Mouse (Mus musculus) liver, embryonic 14.5 days (tissue): ENCODE results near the gene Slc8a3. TPM values are rescaled to one million over a fixed set of nuclear protein-coding genes. Genes with fewer than 3 reads are reported as not detected.

Source experiments
- ATAC-seq: fragments of 200-750 bp; cut with Nextera tagmentation; 2 replicates; pipeline ENCODE4 v1.8.0; 2017; ENCODE audit warnings: moderate number of reproducible peaks, mild to moderate bottlenecking, moderate library complexity; ENCODE audit not compliant: insufficient read depth
- DNase-seq, 3 experiments: peaks; one replicate each; pipeline ENCODE4 v3.0.0-alpha.2; 2012 to 2013; ENCODE audit warnings: low read depth in 3 of 3, low spot score in 3 of 3
- H3K27ac ChIP-seq: fragments of 300-500 bp; sonication (generic); 2 replicates; pipeline ENCODE4 v1.5.1; 2014; ENCODE audit warnings: moderate library complexity, mild to moderate bottlenecking, control low read depth, inconsistent platforms
- H3K27me3 ChIP-seq: fragments of 300-500 bp; sonication (generic); 2 replicates; pipeline ENCODE4 v1.6.1; 2014; ENCODE audit warnings: mild to moderate bottlenecking, low read length, moderate library complexity; ENCODE audit not compliant: control insufficient read depth, insufficient read depth
- H3K36me3 ChIP-seq: fragments of 300-500 bp; sonication (generic); replicated peaks from 2 replicates; pipeline ENCODE4 v1.6.1; 2014; ENCODE audit warnings: low read depth; ENCODE audit not compliant: control insufficient read depth, insufficient read depth
- H3K4me1 ChIP-seq, 2 experiments: fragments of 200-500 bp in 1 of 2; fragments of 300-500 bp in 1 of 2; sonication (generic) in 1 of 2; replicated peaks; 2 replicates each; pipeline ENCODE4 v1.6.1; 2012 to 2014; ENCODE audit warnings: antibody characterized with exemption in 1 of 2, inconsistent platforms in 1 of 2, low read length in 1 of 2; ENCODE audit not compliant: control insufficient read depth in 2 of 2, insufficient read depth in 2 of 2
- H3K4me2 ChIP-seq: fragments of 300-500 bp; sonication (generic); 2 replicates; pipeline ENCODE4 v1.6.1; 2014; ENCODE audit warnings: low read depth, mild to moderate bottlenecking, control low read depth, moderate library complexity
- H3K4me3 ChIP-seq, 2 experiments: fragments of 200-500 bp in 1 of 2; fragments of 300-500 bp in 1 of 2; sonication (generic) in 1 of 2; 2 replicates each; pipeline ENCODE4 v1.5.1; 2012 to 2014; ENCODE audit warnings: low read depth in 2 of 2, low read length in 2 of 2, mild to moderate bottlenecking in 2 of 2, control low read depth in 1 of 2, inconsistent platforms in 1 of 2, moderate library complexity in 1 of 2; ENCODE audit not compliant: insufficient read depth in 1 of 2
- H3K9ac ChIP-seq: fragments of 300-500 bp; sonication (generic); replicated peaks from 2 replicates; pipeline ENCODE4 v1.6.1; 2014; ENCODE audit warnings: mild to moderate bottlenecking, control low read depth, moderate library complexity
- H3K9me3 ChIP-seq: fragments of 300-500 bp; sonication (generic); 2 replicates; pipeline ENCODE4 v1.6.1; 2016; ENCODE audit warnings: low read length, mixed read lengths; ENCODE audit not compliant: control insufficient read depth
- CTCF ChIP-seq: IDR thresholded peaks from 2 replicates; pipeline ENCODE4 v1.5.1; 2016; ENCODE audit warnings: antibody characterized with exemption, low read depth, control low read depth
- EP300 ChIP-seq: IDR thresholded peaks from 2 replicates; pipeline ENCODE4 v1.6.1; 2016; ENCODE audit warnings: antibody characterized with exemption, low read depth
- WGBS: fragments of 180-500 bp; shearing (Covaris S2); extraction: QIAGEN DNeasy Blood & Tissue Kit; methylation state at CpG from one replicate; pipeline ENCODE4 v1.1.7; 2014; ENCODE audit not compliant: insufficient replicate concordance; 5-methylcytosine and 5-hydroxymethylcytosine counted together
- polyA plus RNA-seq, 2 experiments: library from polyadenylated mRNA; depleted of rRNA in 1 of 2; stranded (reverse) in 1 of 2; unstranded in 1 of 2; fragments of >200 nt; fragmentation: Nextera tagmentation in 1 of 2; extraction: Ambion mirVana in 1 of 2; gene quantifications; 2 replicates each; pipeline versions ENCODE4 v1.2.1 to v1.2.3; 2012 to 2014

The Slc8a3 gene
- polyA plus RNA-seq, 2 experiments, result 0.02 TPM; not detected in 1

DNA sequence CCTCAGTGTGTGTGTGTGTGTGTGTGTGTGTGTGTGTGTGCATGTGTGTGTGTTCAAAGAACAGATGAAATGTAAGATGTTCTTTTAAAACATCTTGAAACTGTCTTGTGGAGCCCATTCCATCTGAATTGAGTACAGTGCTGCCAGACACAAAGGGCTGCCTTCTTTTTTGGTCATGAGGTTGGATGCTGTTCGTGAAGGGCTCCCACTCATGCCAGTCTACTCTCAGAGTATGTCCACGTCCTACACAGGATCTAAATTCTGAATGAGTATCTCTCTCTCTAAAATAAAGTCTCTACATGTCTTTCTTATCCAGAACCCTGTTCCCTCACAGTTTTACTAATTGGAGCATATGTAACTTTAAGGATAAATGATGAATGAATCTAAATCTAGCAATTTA is 124.4 kb downstream of the Slc8a3 start:
- Histone ChIP-seq H3K27me3 (no peaks in the 10 kb centered on the region), H3K4me1 (no peaks in the 10 kb centered on the region), H3K4me3 (no peak overlapping the region), H3K9me3 (no peaks in the 10 kb centered on the region), H3K9ac (no peak overlapping the region), H3K27ac (no peak overlapping the region), H3K36me3 (no peaks in the 10 kb centered on the region), H3K4me2 (no peak overlapping the region)
- ATAC-seq (no peak), DNase-seq (no peak)
- WGBS, result 19% methylated on average over 2 of the region's 2 CpGs
- no peak for TF ChIP-seq EP300
- no peak for TF ChIP-seq CTCF

DNA sequence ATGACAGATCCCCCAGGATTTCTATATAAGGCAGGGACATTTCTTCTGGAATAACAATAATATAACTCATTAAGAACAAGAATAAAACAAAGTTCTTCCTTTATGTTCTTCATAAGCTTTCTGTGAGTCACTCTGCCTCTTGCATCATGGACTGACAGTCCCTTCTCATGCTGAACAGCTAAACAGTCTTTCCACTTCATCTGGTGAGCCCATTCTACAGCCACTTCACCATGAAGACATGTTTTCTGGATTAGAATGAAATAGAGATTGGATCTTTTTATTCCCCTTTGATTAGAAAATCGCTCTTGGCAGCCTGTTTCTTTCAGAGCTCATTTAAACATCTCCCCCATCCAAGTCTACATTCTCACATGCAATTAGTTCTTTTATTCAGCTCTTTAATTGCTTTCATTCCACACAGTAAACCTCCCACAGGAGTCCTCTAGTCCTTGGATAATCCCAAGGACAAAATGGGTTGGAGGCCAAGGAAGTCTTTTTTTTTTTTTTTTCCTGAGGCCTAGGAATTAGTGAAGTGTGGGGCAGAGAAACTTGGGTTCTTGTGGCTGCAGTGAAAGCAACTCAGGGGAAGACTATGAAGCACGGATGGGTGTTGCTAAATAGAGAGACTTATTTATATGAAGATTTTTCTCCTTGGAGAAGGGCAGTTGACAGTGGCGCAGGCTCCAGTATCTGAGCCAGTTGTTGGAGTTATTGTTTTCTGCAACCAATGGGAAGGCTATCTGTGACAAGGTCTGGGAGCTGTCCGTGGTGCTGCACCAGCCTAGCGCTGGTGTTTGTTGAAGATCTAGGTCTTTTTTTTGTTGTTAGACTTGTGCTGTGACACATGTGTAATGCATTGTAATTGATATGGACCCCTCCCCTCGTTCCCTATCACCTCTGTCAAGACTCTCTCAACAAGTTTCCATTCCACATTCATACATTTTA is 127.1 kb downstream of the Slc8a3 start:
- no peaks in the 10 kb centered on the region for H3K9me3 ChIP-seq
- no peaks in the 10 kb centered on the region for H3K36me3 ChIP-seq
- H3K9ac ChIP-seq, result no peak overlapping the region
- no peaks in the 10 kb centered on the region for H3K4me1 ChIP-seq
- H3K4me3 ChIP-seq, result no peak overlapping the region
- WGBS, result 19% methylated on average over 6 of the region's 6 CpGs
- no peak overlapping the region for H3K4me2 ChIP-seq
- no peak overlapping the region for H3K27ac ChIP-seq
- H3K27me3 ChIP-seq, result no peaks in the 10 kb centered on the region
- no peak for ATAC-seq
- no peak for DNase-seq
- TF ChIP-seq CTCF (no peak), EP300 (no peak)

DNA sequence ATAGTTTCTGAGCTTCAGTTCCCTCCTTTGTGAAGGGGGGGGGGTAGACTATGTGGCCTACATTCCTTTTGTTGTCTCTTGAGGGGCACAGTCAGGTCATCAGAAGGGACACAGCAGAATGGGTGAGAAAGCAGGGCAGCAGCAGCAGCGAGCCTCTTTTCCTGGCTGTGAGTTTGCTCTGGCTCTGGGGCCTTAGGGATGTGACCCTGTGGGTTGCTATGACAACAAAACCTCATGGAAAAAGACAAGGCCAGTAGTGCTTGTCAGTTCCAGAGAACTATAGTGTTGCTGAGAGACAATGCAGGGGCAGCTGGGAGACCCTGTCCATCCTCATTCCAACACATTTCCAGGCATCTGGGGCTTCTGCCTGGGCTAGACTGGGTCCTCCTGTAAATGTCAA is 129.8 kb downstream of the Slc8a3 start:
- Histone ChIP-seq H3K9me3 (no peaks in the 10 kb centered on the region), H3K4me2 (no peak overlapping the region), H3K4me1 (no peaks in the 10 kb centered on the region), H3K4me3 (no peak overlapping the region), H3K9ac (no peak overlapping the region), H3K27ac (no peak overlapping the region), H3K36me3 (no peaks in the 10 kb centered on the region), H3K27me3 (no peaks in the 10 kb centered on the region)
- ATAC-seq (no peak), DNase-seq (no peak)
- TF ChIP-seq EP300, result no peak
- no peak for TF ChIP-seq CTCF
- WGBS, result 15% methylated on average over 1 of the region's 1 CpGs

GRCm38 (mm10) chr12:81199280-81199955 is 133.6 kb downstream of the Slc8a3 start:
- H3K27ac ChIP-seq, result no peak overlapping the region
- H3K4me3 ChIP-seq, result no peak overlapping the region
- H3K27me3 ChIP-seq, result no peaks in the 10 kb centered on the region
- no peak overlapping the region for H3K4me2 ChIP-seq
- peaks cover 0 to 2% of the 10 kb centered on the region in 2 experiments; a peak in 1 of 4 replicates for H3K4me1 ChIP-seq
- H3K9me3 ChIP-seq, result no peaks in the 10 kb centered on the region
- TF ChIP-seq CTCF (peak; percentile 86), EP300 (no peak)
- no peaks in the 10 kb centered on the region for H3K36me3 ChIP-seq
- ATAC-seq (no peak), DNase-seq (no peak)
- H3K9ac ChIP-seq, result no peak overlapping the region
- WGBS, result 32% methylated on average over 23 of the region's 23 CpGs

GRCm38 (mm10) chr12:81197468-81198075 is 135.4 kb downstream of the Slc8a3 start:
- no peak overlapping the region for H3K27ac ChIP-seq
- no peak overlapping the region for H3K4me3 ChIP-seq
- WGBS, result 32% methylated on average over 5 of the region's 5 CpGs
- peaks cover 0 to 2% of the 10 kb centered on the region in 2 experiments; a peak in 1 of 4 replicates for H3K4me1 ChIP-seq
- DNase-seq (peak in 1 of 3 experiments; percentile 24), ATAC-seq (peak; percentile 73; the same call in 1 of the 2 replicates)
- no peak overlapping the region for H3K9ac ChIP-seq
- no peaks in the 10 kb centered on the region for H3K27me3 ChIP-seq
- TF ChIP-seq CTCF (no peak), EP300 (peak; percentile 28; the same call in 1 of the 2 replicates)
- no peaks in the 10 kb centered on the region for H3K9me3 ChIP-seq
- no peak overlapping the region for H3K4me2 ChIP-seq
- H3K36me3 ChIP-seq, result no peaks in the 10 kb centered on the region
